Mouse (Mus musculus) lung, embryonic 16.5 days (tissue): Measurements from ENCODE around the gene Slc35a2. TPM values are rescaled to one million over a fixed set of nuclear protein-coding genes. Genes with fewer than 3 reads are reported as not detected.

ENCODE experiments used
- ATAC-seq: fragments of 200-750 bp; cut with Nextera tagmentation; 2 replicates; pipeline ENCODE4 v1.8.0; 2017; ENCODE audit warnings: low read depth, mild to moderate bottlenecking, moderate library complexity
- H3K27ac ChIP-seq: fragments of 300-500 bp; sonication (generic); 2 replicates; pipeline ENCODE4 v1.5.1; 2014; ENCODE audit warnings: mild to moderate bottlenecking, control low read depth, low read length
- H3K27me3 ChIP-seq: fragments of 300-500 bp; sonication (generic); 2 replicates; pipeline ENCODE4 v1.6.1; 2014; ENCODE audit warnings: low read depth, low read length, mixed read lengths; ENCODE audit not compliant: control insufficient read depth, insufficient read depth
- H3K36me3 ChIP-seq: fragments of 300-500 bp; sonication (generic); 2 replicates; pipeline ENCODE4 v1.6.1; 2014; ENCODE audit warnings: low read length; ENCODE audit not compliant: control insufficient read depth, insufficient read depth
- H3K4me1 ChIP-seq: fragments of 300-500 bp; sonication (generic); replicated peaks from 2 replicates; pipeline ENCODE4 v1.6.1; 2014; ENCODE audit warnings: low read length, mixed read lengths; ENCODE audit not compliant: control insufficient read depth, insufficient read depth
- H3K4me2 ChIP-seq: fragments of 300-500 bp; sonication (generic); 2 replicates; pipeline ENCODE4 v1.6.1; 2014; ENCODE audit warnings: low read depth, low read length, control low read depth
- H3K4me3 ChIP-seq: fragments of 300-500 bp; sonication (generic); 2 replicates; pipeline ENCODE4 v1.5.1; 2014; ENCODE audit warnings: mild to moderate bottlenecking, low read length, control low read depth
- H3K9ac ChIP-seq: fragments of 300-500 bp; sonication (generic); 2 replicates; pipeline ENCODE4 v1.6.1; 2014; ENCODE audit warnings: low read length, control low read depth
- H3K9me3 ChIP-seq: fragments of 300-500 bp; sonication (generic); 2 replicates; pipeline ENCODE4 v1.6.1; 2016; ENCODE audit warnings: low read length; ENCODE audit not compliant: control insufficient read depth
- WGBS: fragments of 180-500 bp; shearing (Covaris S2); extraction: QIAGEN DNeasy Blood & Tissue Kit; methylation state at CpG from one replicate; pipeline ENCODE4 v1.1.7; 2014; 5-methylcytosine and 5-hydroxymethylcytosine counted together
- polyA plus RNA-seq: library from polyadenylated mRNA; unstranded; fragments of >200 nt; fragmentation: Nextera tagmentation; extraction: Ambion mirVana; gene quantifications from 2 replicates; pipeline ENCODE4 v1.2.1, GENCODE M21; 2015

Slc35a2 gene
- polyA plus RNA-seq, 1 experiment from 2014 or later, result 42.7 TPM

DNA sequence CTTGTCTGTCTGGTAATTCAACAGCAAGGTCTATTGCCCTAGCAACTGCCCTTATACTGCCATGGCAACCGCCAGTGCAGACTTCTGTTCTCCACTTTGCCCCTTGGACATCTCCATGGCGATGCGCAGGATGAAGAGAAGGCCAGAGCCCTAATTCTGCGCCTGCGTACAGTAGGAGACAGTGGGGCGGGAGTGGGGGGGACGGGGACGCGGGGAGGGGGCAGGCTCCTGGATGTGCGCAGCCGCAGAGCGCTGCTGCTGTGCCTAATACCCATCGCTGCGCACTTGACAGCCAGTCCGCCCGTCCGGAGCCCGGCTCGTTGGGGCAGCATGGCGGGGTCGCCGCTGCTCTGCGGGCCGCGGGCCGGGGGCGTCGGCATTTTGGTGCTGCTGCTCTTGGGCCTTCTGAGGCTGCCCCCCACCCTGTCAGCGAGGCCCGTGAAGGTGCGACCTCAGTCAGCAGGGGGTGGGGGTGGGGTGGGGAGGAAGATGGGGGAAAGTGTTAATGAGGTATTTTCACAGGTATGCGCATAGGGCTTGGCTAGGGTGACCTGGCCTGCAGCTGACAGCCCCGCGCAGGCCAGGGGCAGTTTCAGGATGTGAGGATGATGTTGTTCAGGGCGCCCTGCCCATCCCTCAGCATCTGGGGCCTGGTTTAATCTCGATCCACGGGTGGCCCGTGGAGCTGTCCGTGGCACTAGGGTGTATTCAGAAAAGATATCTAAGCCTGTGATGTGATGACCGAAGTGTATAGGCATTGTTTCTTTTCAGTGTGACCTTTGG, 36.0 kb downstream of the Slc35a2 start, which contains the start of gene Pcsk1n:
Gene Pcsk1n, plus strand, starts transcription at position 222 of the 783 bp plus-strand sequence.
- Histone ChIP-seq H3K36me3 (no peaks in the 10 kb centered on the region), H3K27me3 (peaks cover 48% of the 10 kb centered on the region), H3K4me1 (peaks cover 4% of the 10 kb centered on the region; the same call in 1 of the 2 replicates), H3K4me3 (no peak within 1 kb of the TSS), H3K9ac (no peak within 1 kb of the TSS), H3K4me2 (0 out of 2 replicates have a peak within 1 kb of the TSS, but pooled peaks have one; percentile 18), H3K27ac (no peak within 1 kb of the TSS), H3K9me3 (no peaks in the 10 kb centered on the region)
- WGBS, result 14% methylated on average over 25 of the region's 40 CpGs
- no peak for ATAC-seq

- Histone ChIP-seq H3K27me3 (peaks cover 62% of the 10 kb centered on the region), H3K4me2 (peak overlapping the region; percentile 39), H3K9me3 (no peaks in the 10 kb centered on the region), H3K36me3 (no peaks in the 10 kb centered on the region), H3K27ac (no peak overlapping the region), H3K4me1 (peaks cover 4% of the 10 kb centered on the region; the same call in 1 of the 2 replicates), H3K9ac (no peak overlapping the region), H3K4me3 (peak overlapping the region; percentile 25)
- WGBS, result 2% methylated on average over 33 of the region's 48 CpGs
- no peak for ATAC-seq
These were observed 38.2 kb downstream of the Slc35a2 start for GRCm38 (mm10) chrX:7922032-7922431.

GRCm38 (mm10) chrX:7926266-7926665, 42.4 kb downstream of the Slc35a2 start:
- WGBS, result 67% methylated on average over 6 of the region's 6 CpGs
- H3K27ac ChIP-seq, result no peak overlapping the region
- no peak for ATAC-seq
- peaks cover 52% of the 10 kb centered on the region for H3K27me3 ChIP-seq
- no peaks in the 10 kb centered on the region for H3K9me3 ChIP-seq
- no peak overlapping the region for H3K9ac ChIP-seq
- no peaks in the 10 kb centered on the region for H3K36me3 ChIP-seq
- no peak overlapping the region for H3K4me2 ChIP-seq
- H3K4me1 ChIP-seq, result peaks cover 4% of the 10 kb centered on the region; the same call in 1 of the 2 replicates
- no peak overlapping the region for H3K4me3 ChIP-seq

GRCm38 (mm10) chrX:7927116-7927515, 43.3 kb downstream of the Slc35a2 start:
- no peak overlapping the region for H3K4me2 ChIP-seq
- H3K9me3 ChIP-seq, result no peaks in the 10 kb centered on the region
- no peak overlapping the region for H3K27ac ChIP-seq
- H3K4me1 ChIP-seq, result peaks cover 2% of the 10 kb centered on the region; the same call in 1 of the 2 replicates
- no peak for ATAC-seq
- H3K36me3 ChIP-seq, result no peaks in the 10 kb centered on the region
- H3K9ac ChIP-seq, result no peak overlapping the region
- H3K4me3 ChIP-seq, result no peak overlapping the region
- peaks cover 43% of the 10 kb centered on the region for H3K27me3 ChIP-seq
- 16% methylated on average over 10 of the region's 10 CpGs for WGBS

GRCm38 (mm10) chrX:7928270-7928790, 44.5 kb downstream of the Slc35a2 start, which contains the start of gene Eras:
Eras (minus strand) TSS chrX:7928607.
- no peak for ATAC-seq
- H3K4me2 ChIP-seq, result no peak within 1 kb of the TSS

DNA sequence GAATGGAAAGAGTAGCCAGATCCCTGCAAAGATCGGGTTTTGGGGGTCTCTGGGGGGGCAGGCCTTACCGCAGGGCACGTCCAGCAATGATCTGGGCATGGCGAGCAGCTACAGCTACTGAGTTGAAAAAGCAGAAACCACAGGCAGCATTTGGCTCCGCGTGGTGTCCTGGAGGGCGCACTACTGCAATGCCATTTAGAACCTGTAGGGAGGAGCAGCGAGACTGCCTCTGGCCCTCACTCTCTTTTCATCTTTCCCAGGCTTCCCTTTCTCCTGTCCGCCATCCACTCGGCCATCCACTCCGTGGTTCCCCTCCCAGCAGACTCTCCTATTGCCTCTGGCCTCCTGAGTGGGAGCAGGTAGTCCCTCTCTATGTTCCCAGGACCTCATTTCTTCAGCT, 53.0 kb downstream of the Slc35a2 start:
- H3K27ac ChIP-seq, result no peak overlapping the region
- H3K4me2 ChIP-seq, result no peak overlapping the region
- H3K36me3 ChIP-seq, result no peaks in the 10 kb centered on the region; the same call in 1 of the 2 replicates
- no peaks in the 10 kb centered on the region for H3K27me3 ChIP-seq
- no peaks in the 10 kb centered on the region for H3K9me3 ChIP-seq
- 56% methylated on average over 11 of the region's 11 CpGs for WGBS
- H3K4me1 ChIP-seq, result no peaks in the 10 kb centered on the region
- H3K9ac ChIP-seq, result no peak overlapping the region
- no peak overlapping the region for H3K4me3 ChIP-seq
- ATAC-seq, result no peak

More at GRCm38 (mm10) chrX:7928270-7928790, 44.5 kb downstream of the Slc35a2 start, which contains the start of gene Eras:
- Histone ChIP-seq H3K9ac (no peak within 1 kb of the TSS), H3K36me3 (no peaks in the 10 kb centered on the region), H3K4me1 (no peaks in the 10 kb centered on the region), H3K9me3 (no peaks in the 10 kb centered on the region), H3K27me3 (peaks cover 32% of the 10 kb centered on the region), H3K4me3 (no peak within 1 kb of the TSS), H3K27ac (no peak within 1 kb of the TSS)
- 15% methylated on average over 16 of the region's 19 CpGs for WGBS

- H3K36me3 ChIP-seq, result no peaks in the 10 kb centered on the region; the same call in 1 of the 2 replicates
- no peaks in the 10 kb centered on the region for H3K9me3 ChIP-seq
- ATAC-seq, result no peak
- H3K4me2 ChIP-seq, result no peak overlapping the region
- WGBS, result 76% methylated on average over 6 of the region's 6 CpGs
- H3K4me3 ChIP-seq, result no peak overlapping the region
- H3K4me1 ChIP-seq, result no peaks in the 10 kb centered on the region
- H3K27ac ChIP-seq, result no peak overlapping the region
- H3K9ac ChIP-seq, result no peak overlapping the region
- H3K27me3 ChIP-seq, result no peaks in the 10 kb centered on the region
These were observed 53.8 kb downstream of the Slc35a2 start for GRCm38 (mm10) chrX:7937667-7938066.

Other genes with a start within 250 kb of the Slc35a2 start
- gene Syp, start 245.6 kb upstream of the Slc35a2 start, polyA plus RNA-seq, result 2.6 and 3.2 TPM in 2 replicates
- gene Prickle3, start 226.8 kb upstream of the Slc35a2 start, polyA plus RNA-seq, result 11.5 and 11.8 TPM in 2 replicates
- gene Plp2, start 212.6 kb upstream of the Slc35a2 start, polyA plus RNA-seq, result 218 and 221 TPM in 2 replicates
- 0.38 and 0.45 TPM in 2 replicates for gene Magix, start 202.8 kb upstream of the Slc35a2 start, polyA plus RNA-seq
- gene Gpkow, start 186.9 kb upstream of the Slc35a2 start, polyA plus RNA-seq, result 51.6 and 51.8 TPM in 2 replicates
- 102 and 122 TPM in 2 replicates for gene Wdr45, start 169.7 kb upstream of the Slc35a2 start, polyA plus RNA-seq
- 0.72 and 1.7 TPM in 2 replicates for gene Gm45208, start 161.8 kb upstream of the Slc35a2 start, polyA plus RNA-seq
- gene Praf2, start 155.6 kb upstream of the Slc35a2 start, polyA plus RNA-seq, result 54.7 and 60.6 TPM in 2 replicates
- 25.1 and 27.0 TPM in 2 replicates for gene Ccdc120, start 133.1 kb upstream of the Slc35a2 start, polyA plus RNA-seq
- 27.1 and 28.0 TPM in 2 replicates for gene Tfe3, start 121.5 kb upstream of the Slc35a2 start, polyA plus RNA-seq
- 41.9 and 44.0 TPM in 2 replicates for gene Gripap1, start 94.3 kb upstream of the Slc35a2 start, polyA plus RNA-seq
- 1.1 TPM in 2 replicates for gene Kcnd1, start 61.7 kb upstream of the Slc35a2 start, polyA plus RNA-seq
- gene Otud5, start 42.7 kb upstream of the Slc35a2 start, polyA plus RNA-seq, result 33.8 and 36.7 TPM in 2 replicates
- gene Pim2, start 5.8 kb upstream of the Slc35a2 start, polyA plus RNA-seq, result 11.4 and 15.0 TPM in 2 replicates
- 106 and 119 TPM in 2 replicates for gene Pqbp1, start 15.2 kb downstream of the Slc35a2 start, polyA plus RNA-seq
- gene Timm17b, start 15.3 kb downstream of the Slc35a2 start, polyA plus RNA-seq, result 156 and 157 TPM in 2 replicates
- gene Gm10491, start 23.8 kb downstream of the Slc35a2 start, polyA plus RNA-seq, result not detected in 2 replicates
- not detected in 2 replicates for gene Gm10490, start 25.5 kb downstream of the Slc35a2 start, polyA plus RNA-seq
- gene Pcsk1n, start 35.8 kb downstream of the Slc35a2 start, polyA plus RNA-seq, result 0.94 and 1.3 TPM in 2 replicates
- gene Eras, start 44.6 kb downstream of the Slc35a2 start, polyA plus RNA-seq, result not detected in 2 replicates
- 25.0 and 26.5 TPM in 2 replicates for gene Hdac6, start 63.9 kb downstream of the Slc35a2 start, polyA plus RNA-seq
- 1.1 and 2.8 TPM in 2 replicates for gene Gata1, start 94.0 kb downstream of the Slc35a2 start, polyA plus RNA-seq
- not detected in 2 replicates for gene Glod5, start 134.5 kb downstream of the Slc35a2 start, polyA plus RNA-seq
- gene Suv39h1, start 190.7 kb downstream of the Slc35a2 start, polyA plus RNA-seq, result 56.0 and 63.6 TPM in 2 replicates
- 0.70 and 0.79 TPM in 2 replicates for gene Was, start 206.5 kb downstream of the Slc35a2 start, polyA plus RNA-seq
- gene Wdr13, start 248.9 kb downstream of the Slc35a2 start, polyA plus RNA-seq, result 25.4 and 26.0 TPM in 2 replicates